Mouse (Mus musculus) myocyte (in vitro differentiated cells): ENCODE measurements around the gene Sidt1. TPM values are rescaled to one million over a fixed set of nuclear protein-coding genes. Genes with fewer than 3 reads are reported as not detected.

Experiments used
- H3K27me3 ChIP-seq: one replicate; pipeline ENCODE4 v1.6.1; 2011; ENCODE audit not compliant: control insufficient read depth, insufficient read depth, insufficient read length
- H3K36me3 ChIP-seq: one replicate; pipeline ENCODE4 v1.6.1; 2011; ENCODE audit not compliant: control insufficient read depth, insufficient read depth
- H3K4me2 ChIP-seq: one replicate; pipeline ENCODE4 v1.6.1; 2011; ENCODE audit warnings: low read depth, control low read depth
- H3K4me3 ChIP-seq: one replicate; pipeline ENCODE4 v1.5.1; 2011; ENCODE audit warnings: mild to moderate bottlenecking, control low read depth, moderate library complexity
- H3K79me2 ChIP-seq: one replicate; pipeline ENCODE4 v1.6.1; 2011; ENCODE audit not compliant: control insufficient read depth, insufficient read depth
- H3ac ChIP-seq: one replicate; pipeline ENCODE4 v1.6.1; 2011; ENCODE audit not compliant: control insufficient read depth, insufficient read length
- CEBPB ChIP-seq: IDR thresholded peaks from 2 replicates; pipeline ENCODE4 v1.6.1; 2011; ENCODE audit warnings: mild to moderate bottlenecking, moderate library complexity; ENCODE audit not compliant: poor library complexity, insufficient read depth, severe bottlenecking
- E2F4 ChIP-seq: IDR thresholded peaks from one replicate; pipeline ENCODE4 v1.6.1; 2011; ENCODE audit warnings: mild to moderate bottlenecking, control low read depth, moderate library complexity; ENCODE audit not compliant: insufficient read depth
- MAX ChIP-seq: IDR thresholded peaks from one replicate; pipeline ENCODE4 v1.6.1; 2011; ENCODE audit warnings: low read depth, mild to moderate bottlenecking, control low read depth
- MYOD1 ChIP-seq, 3 experiments: IDR thresholded peaks; one replicate each; pipeline ENCODE4 v1.6.1; 2011; ENCODE audit warnings: control low read depth in 2 of 3, low read depth in 2 of 3, mild to moderate bottlenecking in 2 of 3, moderate library complexity in 1 of 3; ENCODE audit not compliant: insufficient read length in 2 of 3, control insufficient read depth in 1 of 3
- MYOG ChIP-seq, 3 experiments: IDR thresholded peaks; one replicate each; pipeline ENCODE4 v1.6.1; 2011; ENCODE audit warnings: control low read depth in 2 of 3, low read depth in 2 of 3, mild to moderate bottlenecking in 2 of 3; ENCODE audit not compliant: insufficient read length in 2 of 3, control insufficient read depth in 1 of 3, insufficient read depth in 1 of 3
- POLR2A ChIP-seq: IDR thresholded peaks from one replicate; pipeline ENCODE4 v1.6.1; 2011; ENCODE audit warnings: low read depth, mild to moderate bottlenecking, control low read depth, moderate library complexity; ENCODE audit not compliant: insufficient read length
- POLR2AphosphoS2 ChIP-seq: IDR thresholded peaks from one replicate; pipeline ENCODE4 v1.6.1; 2011; ENCODE audit warnings: low read depth, control low read depth; ENCODE audit not compliant: insufficient read length
- REST ChIP-seq: IDR thresholded peaks from one replicate; pipeline ENCODE4 v1.6.1; 2011; ENCODE audit warnings: mild to moderate bottlenecking, control low read depth, moderate library complexity; ENCODE audit not compliant: insufficient read depth, insufficient read length
- SRF ChIP-seq: IDR thresholded peaks from one replicate; pipeline ENCODE4 v1.6.1; 2011; ENCODE audit warnings: low read depth; ENCODE audit not compliant: control insufficient read depth, insufficient read length
- TCF12 ChIP-seq: IDR thresholded peaks from one replicate; pipeline ENCODE4 v1.6.1; 2011; ENCODE audit warnings: mild to moderate bottlenecking, control low read depth; ENCODE audit not compliant: poor library complexity, insufficient read depth, severe bottlenecking
- TCF3 ChIP-seq: IDR thresholded peaks from one replicate; pipeline ENCODE4 v1.6.1; 2011; ENCODE audit warnings: low read depth, control low read depth; ENCODE audit not compliant: insufficient read length
- USF1 ChIP-seq: IDR thresholded peaks from one replicate; pipeline ENCODE4 v1.6.1; 2011; ENCODE audit warnings: low read depth, mild to moderate bottlenecking, control low read depth, moderate library complexity
- polyA plus RNA-seq: library from polyadenylated mRNA; unstranded; fragments of >200 nt; fragmentation: generic; extraction: Trizol; gene quantifications from one replicate; pipeline ENCODE4 v1.2.1, GENCODE M21; 2012; ENCODE audit warnings: missing spikeins

Sidt1 gene
- polyA plus RNA-seq, 1 experiment = not detected

DNA sequence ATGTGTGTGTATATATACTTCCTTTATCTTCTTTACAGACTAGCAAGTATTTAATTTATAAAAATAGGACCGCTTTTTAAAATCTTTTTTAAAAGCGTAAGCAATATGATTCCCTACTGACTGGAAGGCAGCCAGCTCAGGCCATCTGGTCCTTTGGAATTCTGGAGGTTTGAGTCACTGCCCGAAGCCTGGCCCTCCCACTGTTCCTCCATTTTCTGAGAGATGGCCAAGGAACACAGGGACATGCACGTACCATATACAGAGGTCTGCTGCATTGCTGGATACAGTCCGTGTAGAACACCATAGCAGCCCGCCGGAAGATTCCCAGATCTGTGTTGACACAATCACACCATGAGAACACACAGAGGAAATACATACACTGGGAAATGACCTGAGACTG, 78.3 kb downstream of the Sidt1 start:
- no peak overlapping the region for H3ac ChIP-seq
- H3K27me3 ChIP-seq = no peaks in the 10 kb centered on the region
- TF ChIP-seq MYOG (IDR thresholded peaks at IDR 0.05; ENCODE audit: control insufficient read depth in 1 of 3, insufficient read depth in 1 of 3, insufficient read length in 2 of 3, low read depth in 2 of 3) (peak in 1 of 3 experiments; percentile 15), REST (no peak)
- no peaks in the 10 kb centered on the region for H3K36me3 ChIP-seq
- H3K4me3 ChIP-seq = no peak overlapping the region
- peak overlapping the region; percentile 57 for H3K4me2 ChIP-seq
- H3K79me2 ChIP-seq = no peaks in the 10 kb centered on the region

DNA sequence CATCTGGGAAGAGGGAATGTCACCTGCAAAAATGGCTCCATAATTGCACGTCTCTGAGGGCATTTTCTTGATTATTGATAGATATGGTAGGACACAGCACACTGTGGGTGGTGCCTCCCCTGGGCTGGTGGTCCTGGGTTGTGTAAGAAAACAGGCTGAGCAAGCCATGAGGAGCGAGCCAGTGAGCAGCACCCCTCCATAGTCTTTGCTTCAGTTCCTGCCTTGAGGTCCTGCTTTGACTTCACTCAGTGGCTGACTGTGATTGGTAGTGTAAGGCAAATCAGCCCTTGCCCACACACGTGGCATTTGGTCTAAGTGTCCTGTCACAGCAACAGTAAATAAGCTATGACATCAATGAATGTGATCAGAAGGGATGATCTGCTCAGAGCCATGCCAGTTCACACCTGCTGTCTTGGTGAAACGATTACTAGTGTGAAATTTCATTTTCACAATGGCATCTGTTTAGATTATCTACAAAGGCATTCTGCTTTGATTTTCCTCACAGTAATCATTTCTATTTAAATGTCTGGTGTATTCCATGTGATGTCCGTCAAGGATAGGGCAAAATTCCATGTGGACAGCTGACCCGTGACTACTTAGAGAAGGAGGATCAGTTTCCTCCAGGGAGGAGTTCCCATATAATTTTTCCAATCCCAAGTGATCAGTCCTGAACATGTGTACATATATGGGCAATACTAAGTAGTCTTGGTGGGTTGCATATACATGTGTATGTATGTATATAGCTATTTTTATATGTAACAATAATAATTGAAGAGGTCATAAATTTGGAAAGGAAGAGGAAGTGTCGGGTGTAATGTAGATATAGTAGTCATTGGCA, 79.0 kb downstream of the Sidt1 start:
- Histone ChIP-seq H3ac (no peak overlapping the region), H3K4me3 (no peak overlapping the region), H3K79me2 (no peaks in the 10 kb centered on the region), H3K4me2 (peak overlapping the region; percentile 57), H3K36me3 (no peaks in the 10 kb centered on the region), H3K27me3 (no peaks in the 10 kb centered on the region)
- TF ChIP-seq USF1 (peak; percentile 1), POLR2AphosphoS2 (no peak), POLR2A (no peak), MYOD1 (IDR thresholded peaks at IDR 0.05; ENCODE audit: control insufficient read depth in 1 of 3, insufficient read length in 2 of 3, low read depth in 2 of 3) (peak in 2 of 3 experiments; percentile 6 to 9)

DNA sequence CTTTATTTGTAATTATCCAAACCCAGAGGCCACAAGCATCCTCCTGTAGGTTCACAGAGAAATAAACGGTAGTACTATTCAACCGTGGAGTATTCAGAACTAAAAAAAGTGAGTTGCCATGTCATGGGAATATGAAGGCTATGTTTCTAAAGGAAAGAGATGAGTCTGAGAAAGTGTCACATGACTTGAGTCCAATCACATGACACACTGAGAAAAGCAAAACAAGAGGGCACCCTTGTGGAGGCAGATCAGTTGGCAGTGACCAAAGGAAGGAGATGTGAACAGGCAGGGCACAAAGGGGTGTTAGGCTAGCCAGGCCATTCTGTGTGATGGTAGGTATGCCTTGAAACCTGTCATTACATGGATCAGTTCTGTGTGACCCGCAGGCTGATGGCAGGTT, 80.3 kb downstream of the Sidt1 start:
- H3K36me3 ChIP-seq = no peaks in the 10 kb centered on the region
- no peak overlapping the region for H3ac ChIP-seq
- no peaks in the 10 kb centered on the region for H3K79me2 ChIP-seq
- TF ChIP-seq USF1 (peak; percentile 10), REST (no peak)
- no peak overlapping the region for H3K4me3 ChIP-seq
- H3K4me2 ChIP-seq = no peak overlapping the region
- H3K27me3 ChIP-seq = no peaks in the 10 kb centered on the region

DNA sequence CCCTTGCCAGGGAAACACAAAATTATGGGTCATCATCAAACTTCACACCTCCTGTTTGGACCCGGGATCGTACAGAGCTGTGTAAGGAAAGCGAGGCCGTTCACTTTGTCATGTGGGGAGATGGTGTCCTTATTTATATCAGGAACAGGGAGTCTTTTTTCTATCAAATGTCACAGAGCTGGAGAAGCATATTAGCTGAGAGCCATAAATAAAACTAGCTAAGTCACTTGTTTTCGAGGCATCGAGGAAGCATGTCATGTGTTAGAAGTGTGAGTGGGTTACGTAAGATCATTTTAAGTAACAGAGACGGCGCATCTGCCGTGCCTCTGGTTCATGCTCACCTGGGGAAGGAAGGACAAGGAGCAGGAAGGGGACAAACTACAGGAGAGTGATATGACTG, 83.0 kb downstream of the Sidt1 start:
- Histone ChIP-seq H3K36me3 (no peaks in the 10 kb centered on the region), H3K4me2 (no peak overlapping the region), H3K79me2 (no peaks in the 10 kb centered on the region), H3K27me3 (no peaks in the 10 kb centered on the region), H3K4me3 (no peak overlapping the region), H3ac (no peak overlapping the region)
- TF ChIP-seq MYOG (IDR thresholded peaks at IDR 0.05; ENCODE audit: control insufficient read depth in 1 of 3, insufficient read depth in 1 of 3, insufficient read length in 2 of 3, low read depth in 2 of 3) (no peak), MAX (no peak), MYOD1 (IDR thresholded peaks at IDR 0.05; ENCODE audit: control insufficient read depth in 1 of 3, insufficient read length in 2 of 3, low read depth in 2 of 3) (no peak), TCF3 (no peak), TCF12 (no peak), CEBPB (no peak), POLR2AphosphoS2 (no peak), E2F4 (no peak), USF1 (no peak), POLR2A (no peak), SRF (no peak), REST (no peak)

DNA sequence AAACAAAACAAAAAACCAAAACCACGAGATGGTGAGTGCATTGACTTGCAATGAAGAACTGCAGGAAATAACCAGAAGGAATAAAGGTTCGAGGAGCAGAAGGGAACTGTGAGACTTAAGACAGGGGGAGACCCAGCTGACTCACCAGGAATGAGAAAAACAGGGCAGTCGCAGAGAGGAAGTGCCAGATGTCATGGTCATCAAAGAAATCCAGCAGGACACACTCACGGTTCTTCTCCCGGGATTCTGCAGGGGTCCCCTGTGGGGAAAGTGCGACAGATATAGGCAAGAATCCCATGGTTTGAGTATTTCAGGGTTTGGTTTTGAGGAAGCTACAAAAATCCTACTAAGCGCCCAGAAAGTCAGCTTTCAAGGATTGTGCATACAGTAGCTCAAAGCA, 89.7 kb downstream of the Sidt1 start:
- H3K4me2 ChIP-seq = peak overlapping the region; percentile 26
- TF ChIP-seq MYOD1 (IDR thresholded peaks at IDR 0.05; ENCODE audit: control insufficient read depth in 1 of 3, insufficient read length in 2 of 3, low read depth in 2 of 3) (no peak), POLR2A (no peak), E2F4 (no peak), MYOG (IDR thresholded peaks at IDR 0.05; ENCODE audit: control insufficient read depth in 1 of 3, insufficient read depth in 1 of 3, insufficient read length in 2 of 3, low read depth in 2 of 3) (no peak), CEBPB (no peak), POLR2AphosphoS2 (no peak), MAX (no peak)
- H3K27me3 ChIP-seq = no peaks in the 10 kb centered on the region

More for the DNA sequence above, 89.7 kb downstream of the Sidt1 start:
- Histone ChIP-seq H3K4me3 (no peak overlapping the region), H3ac (no peak overlapping the region), H3K79me2 (no peaks in the 10 kb centered on the region), H3K36me3 (no peaks in the 10 kb centered on the region)
